Mouse (Mus musculus): Measurements from ENCODE around the gene Rab1a. TPM values are rescaled to one million over a fixed set of nuclear protein-coding genes. Genes with fewer than 3 reads are reported as not detected.

Gene Rab1a
- total RNA-seq, 4 experiments from 2014 or later, result 179 to 191 (median 182) TPM

DNA sequence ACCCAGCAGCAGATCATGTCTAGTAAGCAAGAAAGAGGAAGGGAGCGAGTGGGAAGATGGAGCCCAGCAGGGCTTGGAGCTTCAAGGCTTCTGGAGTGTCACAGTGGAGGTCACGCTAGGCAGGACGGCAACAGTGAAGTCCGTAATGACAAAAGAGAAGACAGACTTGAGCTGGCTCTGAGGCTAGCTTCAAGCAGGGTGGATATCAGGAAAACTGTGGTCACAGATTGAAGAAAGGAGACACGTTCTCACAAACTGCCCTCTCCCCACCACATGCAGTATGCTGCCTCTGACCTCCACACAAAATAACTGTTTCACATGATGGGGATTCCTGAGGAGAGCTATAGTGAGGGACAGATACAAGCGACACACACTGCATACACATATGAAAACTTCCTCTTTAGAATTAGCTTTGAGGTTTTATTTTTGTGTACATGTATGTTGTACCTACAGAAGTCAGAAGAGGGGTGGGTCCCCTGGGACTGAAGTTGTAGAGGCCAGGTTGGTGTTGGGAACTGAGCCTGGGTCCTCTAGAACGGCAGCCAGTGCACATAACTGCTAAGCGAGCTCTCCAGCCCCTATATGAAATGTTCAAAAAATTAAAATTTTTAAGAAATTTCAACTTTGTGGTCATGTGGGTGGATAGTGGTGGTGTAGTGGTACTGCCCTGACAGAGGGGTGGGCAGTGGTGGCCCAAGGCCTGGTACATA is 46.1 kb downstream of the Rab1a start:
- no peak for DNase-seq (ENCODE audit: low spot score in 2 of 2)

DNA sequence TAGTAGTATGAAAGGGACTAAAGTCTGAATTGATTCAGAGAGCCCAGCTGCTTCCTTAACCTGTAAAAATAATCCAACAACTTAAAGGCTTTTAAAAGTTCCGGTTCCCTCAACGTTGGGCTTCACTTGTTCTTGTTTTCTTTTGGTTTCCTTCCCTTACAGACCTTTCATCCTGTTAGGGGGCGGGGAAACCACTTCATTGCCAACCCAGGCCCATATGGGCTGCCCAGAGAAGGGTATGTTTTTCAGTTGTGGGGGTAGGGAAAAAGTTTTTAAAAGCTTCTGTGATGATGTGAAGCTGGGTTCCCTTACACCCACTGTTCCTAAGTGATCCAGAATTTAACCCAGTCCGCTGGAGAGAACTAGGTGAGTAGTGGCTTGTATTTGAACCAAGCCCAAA is 47.0 kb downstream of the Rab1a start:
- no peak for DNase-seq (ENCODE audit: low spot score in 2 of 2)

DNA sequence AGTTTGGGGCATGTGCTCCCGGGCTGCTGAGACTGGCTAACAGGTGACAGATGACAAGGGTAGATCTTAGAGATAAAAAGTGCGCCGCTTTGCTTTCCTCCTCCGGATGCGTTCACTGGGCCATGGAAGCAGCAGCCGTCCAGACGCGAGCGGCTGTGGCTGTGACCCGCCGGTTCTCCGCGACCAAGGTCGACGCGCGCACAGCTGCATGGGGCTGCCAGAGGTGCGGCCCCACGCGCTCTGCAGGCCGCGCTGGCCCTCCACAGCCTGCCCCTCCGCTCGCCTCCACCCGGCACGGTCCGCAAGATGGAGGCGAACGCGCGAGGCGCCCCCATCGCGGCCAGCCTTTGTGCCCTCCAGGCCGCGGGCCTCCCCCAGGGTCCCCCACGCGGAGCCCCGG is 47.6 kb downstream of the Rab1a start:
- DNase-seq (ENCODE audit: low spot score in 2 of 2), result no peak

DNA sequence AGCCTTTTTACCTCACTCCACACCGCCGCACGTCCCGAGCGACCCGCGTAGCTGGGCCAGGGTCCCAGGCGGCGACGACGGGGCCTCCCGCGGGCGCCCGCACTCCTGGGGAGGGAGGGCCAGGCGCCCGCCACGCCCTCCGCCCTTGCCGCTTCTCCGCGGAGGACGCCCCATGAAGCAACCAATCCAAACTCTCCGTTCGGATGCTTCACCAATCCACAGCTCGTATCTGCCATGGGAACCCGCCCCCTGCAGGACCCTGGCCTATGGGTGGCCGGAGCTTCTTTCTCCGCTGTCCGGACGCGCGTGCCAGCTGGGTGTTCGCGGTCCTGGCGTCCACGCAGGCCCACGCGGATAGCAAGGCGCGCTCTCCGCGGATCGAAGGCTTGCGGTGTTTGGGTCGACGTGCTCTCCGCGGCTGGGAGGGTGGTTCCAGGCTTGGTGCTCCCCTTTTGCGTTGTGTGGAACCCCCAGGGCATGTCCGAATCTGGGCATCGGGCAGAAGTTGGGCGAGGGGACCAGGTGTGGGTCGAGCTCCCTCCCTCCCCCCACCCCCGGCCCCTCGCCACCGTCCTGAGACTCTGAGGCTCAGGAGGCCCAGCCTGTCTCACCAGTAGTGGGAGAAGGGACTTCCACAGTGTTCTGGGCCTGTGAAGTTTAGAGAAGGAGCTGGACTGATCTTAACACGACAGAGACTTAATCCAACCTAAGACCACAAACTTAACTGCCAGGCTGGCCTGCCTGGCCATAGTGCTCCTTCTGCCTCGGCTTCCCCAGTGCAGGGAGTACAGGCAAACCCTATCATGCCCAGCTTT is 48.3 kb downstream of the Rab1a start, which contains the start of gene Cep68:
Gene Cep68 (minus strand): TSS at position 134 of the 815 bp plus-strand sequence.
- DNase-seq (ENCODE audit: low spot score in 2 of 2), result peak; percentile 92 to 96

DNA sequence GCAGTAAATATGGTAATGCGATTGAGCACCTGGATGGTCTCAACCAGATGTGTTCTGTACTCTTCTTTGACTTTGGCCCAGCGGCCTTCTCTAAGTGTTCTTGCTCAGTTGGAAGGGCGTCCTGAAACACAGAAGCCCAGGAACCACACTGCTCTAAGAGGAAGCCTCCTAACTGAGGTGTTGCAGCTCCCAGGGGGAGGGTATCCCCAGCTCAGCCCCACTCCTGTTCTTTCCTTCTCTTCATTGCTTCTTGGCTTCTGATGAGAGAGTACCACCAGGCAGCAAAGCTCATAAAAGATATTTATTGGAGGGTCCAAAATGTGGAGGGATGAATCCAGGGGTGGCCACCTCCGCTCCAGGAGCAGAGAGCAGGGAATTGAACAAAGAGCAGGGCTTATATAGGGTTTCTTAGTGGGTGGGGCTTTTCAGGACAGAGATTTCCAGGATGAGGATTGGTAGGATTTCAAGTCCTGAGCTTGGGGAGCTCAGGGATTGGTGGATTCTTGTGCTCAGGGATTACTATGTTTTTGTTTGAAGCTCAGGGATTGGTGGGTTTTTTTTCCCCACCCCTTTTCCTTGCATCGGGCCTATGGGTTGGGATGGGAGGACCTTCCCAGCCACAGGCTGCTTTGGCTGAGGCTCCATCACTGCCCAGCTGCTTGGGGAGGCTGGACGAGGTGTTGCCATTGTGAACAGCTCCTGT is 49.4 kb downstream of the Rab1a start:
- DNase-seq (ENCODE audit: low spot score in 2 of 2), result no peak

DNA sequence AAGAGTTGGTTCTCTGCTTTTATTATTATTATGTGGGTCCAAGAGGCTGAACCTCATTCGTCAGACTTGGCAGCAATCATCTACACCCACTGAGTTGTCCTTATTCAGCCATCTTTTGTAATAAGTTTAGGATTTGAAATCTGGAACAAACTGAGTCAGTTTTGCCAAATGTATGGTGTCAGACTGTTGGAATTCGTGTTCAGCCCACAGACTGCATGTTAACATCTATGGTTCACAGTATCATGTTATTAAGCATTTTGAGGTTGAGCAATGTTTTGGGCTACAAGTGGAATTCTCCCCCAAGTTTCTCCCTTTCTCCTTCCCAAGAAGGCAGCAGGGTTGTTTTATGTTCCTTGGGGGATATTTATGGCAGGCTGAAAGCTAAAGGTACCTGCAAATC is 51.9 kb downstream of the Rab1a start:
- no peak for DNase-seq (ENCODE audit: low spot score in 2 of 2)

DNA sequence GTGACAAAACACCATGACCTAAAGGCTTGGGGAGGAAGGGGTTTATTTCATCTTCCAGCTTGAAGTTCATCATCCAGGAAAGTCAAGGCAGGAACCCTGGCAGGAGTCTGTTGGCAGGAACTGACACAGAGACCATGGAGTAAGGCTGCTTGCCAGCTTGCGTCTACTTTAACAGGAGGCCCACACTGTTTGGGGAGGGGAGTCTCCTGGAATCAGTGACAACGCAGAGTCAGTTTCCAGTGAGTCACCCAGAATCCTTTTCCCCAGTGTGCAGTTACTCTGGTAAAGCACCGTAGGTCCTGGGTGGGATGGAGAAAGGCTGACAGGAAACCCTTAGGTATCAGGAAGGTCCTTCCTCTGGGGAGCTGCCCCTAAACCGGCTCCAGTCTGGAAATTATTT is 53.6 kb downstream of the Rab1a start:
- no peak for DNase-seq (ENCODE audit: low spot score in 2 of 2)

DNA sequence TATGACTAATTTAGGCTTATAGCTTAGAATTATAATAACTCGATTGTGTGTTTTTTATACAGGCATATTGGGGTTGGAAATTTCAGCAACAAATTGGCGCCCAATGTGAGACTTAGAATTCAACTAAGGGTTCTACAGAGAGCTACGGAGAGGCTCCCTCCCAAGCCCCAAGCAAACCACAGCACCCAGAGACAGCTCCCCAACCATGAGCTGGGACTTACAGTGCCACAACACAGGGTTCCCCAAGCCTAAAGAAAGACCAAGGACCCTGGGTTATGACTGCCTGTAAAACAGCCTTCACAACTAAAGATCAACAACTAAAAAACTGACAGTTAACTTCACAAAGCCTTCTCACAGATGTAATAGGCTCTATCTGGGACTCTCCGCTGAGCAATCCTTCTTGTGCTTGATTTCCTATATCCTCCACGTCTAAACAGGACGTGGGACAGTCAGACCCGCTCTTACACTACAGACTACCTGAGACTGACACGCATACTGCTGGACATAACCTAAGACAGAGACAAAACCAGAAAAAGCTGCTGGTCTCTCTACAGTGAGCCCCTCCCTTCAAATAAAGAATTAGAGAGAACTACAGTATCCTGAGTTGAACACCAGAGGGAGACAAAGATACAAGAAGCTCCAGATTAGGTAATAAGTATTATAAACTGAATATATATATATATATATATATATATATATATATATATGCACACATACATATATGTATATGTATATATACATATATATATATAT is 61.6 kb downstream of the Rab1a start:
- no peak for DNase-seq (ENCODE audit: low spot score in 2 of 2)

DNA sequence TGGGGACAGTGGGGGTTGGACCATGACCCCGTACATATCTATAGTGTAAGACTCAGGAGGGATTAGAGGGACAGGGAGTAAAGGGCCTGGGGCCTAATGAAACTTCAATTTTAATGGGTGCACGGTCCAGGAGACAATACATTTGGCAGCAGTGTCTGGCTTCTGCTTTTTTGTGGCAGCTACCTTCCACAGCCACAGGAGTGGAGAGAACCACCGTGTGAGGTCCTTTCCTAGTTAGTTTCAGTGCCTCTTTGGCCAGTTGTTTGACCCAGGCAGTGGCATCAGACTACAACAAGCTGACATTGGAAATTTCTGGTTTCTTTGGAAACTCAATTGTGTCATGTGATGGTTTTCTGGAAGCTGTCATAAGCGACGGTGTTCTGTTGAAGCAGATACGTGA is 68.7 kb downstream of the Rab1a start:
- no peak for DNase-seq (ENCODE audit: low spot score in 2 of 2)

DNA sequence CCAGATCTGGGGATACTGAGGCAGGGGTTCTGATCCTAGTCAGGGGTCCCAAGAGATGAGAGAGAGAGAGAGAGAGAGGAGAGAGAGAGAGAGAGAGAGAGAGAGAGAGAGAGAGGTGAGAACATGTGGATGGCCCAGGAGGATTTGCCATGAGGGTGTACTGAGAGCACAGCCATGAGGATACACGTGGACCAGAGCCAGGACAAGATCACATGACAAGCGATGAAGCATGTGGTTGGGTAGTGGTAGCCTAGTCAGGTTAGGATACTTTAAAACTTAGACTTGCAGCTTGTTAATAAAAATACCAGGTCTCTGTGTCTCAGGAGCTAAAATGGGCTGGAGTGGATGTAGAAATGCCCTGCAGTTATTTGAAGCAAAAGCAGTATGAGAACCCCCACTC is 74.7 kb downstream of the Rab1a start:
- no peak for DNase-seq (ENCODE audit: low spot score in 2 of 2)

Other genes with a start within 250 kb of the Rab1a start
- 100 to 1,000 TPM; 276 to 291 (median 285) TPM for gene Actr2, start 88.5 kb upstream of the Rab1a start, total RNA-seq (2022)
- gene Cep68, start 48.0 kb downstream of the Rab1a start, total RNA-seq (2022), result 10 to 100 TPM; 29.6 to 33.0 (median 31.6) TPM
- 10 to 100 TPM; 38.0 to 46.9 (median 43.0) TPM for gene Slc1a4, start 131.3 kb downstream of the Rab1a start, total RNA-seq (2022)

Measured in left cerebral cortex, adult 8-10 months (tissue).